Mouse (Mus musculus) kidney, postnatal 25 days (tissue): ENCODE measurements around the gene Crebrf.

Source experiments
- DNase-seq, 2 experiments: peaks; one replicate each; pipeline ENCODE4 v3.0.0; 2021; ENCODE audit warnings: mixed read lengths in 2 of 2

The Crebrf gene

GRCm38 (mm10) chr17:26779471-26779870, 64.0 kb downstream of the Crebrf start:
- no peak for DNase-seq

- peak; percentile 85 to 89 for DNase-seq
These were observed 65.5 kb downstream of the Crebrf start, which contains the start of gene Bnip1 for GRCm38 (mm10) chr17:26780750-26781571. TSS of gene Bnip1 (plus strand) at chr17:26781066.

DNA sequence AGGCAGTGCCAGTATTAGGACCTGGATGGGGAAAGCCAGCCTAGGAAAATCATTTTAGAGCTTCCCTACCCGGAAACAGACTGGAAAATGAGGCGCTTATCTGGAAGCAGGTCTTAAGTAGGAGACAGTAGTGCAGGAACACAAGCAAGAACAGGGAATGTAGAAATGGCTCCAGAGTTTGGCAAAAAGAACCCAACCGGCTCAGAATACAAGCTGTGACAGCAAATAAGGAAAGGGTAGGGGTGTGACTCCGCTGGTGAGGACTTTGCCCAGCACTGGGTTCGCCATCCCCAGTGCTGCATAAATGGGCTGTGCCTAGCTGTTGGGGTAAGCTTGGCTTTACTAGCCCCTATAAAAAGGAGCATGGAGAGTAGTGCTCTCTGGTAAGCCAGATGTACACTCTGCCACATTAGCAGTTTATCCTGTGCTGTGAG, 66.2 kb downstream of the Crebrf start:
- DNase-seq: peak; percentile 21 to 47

DNA sequence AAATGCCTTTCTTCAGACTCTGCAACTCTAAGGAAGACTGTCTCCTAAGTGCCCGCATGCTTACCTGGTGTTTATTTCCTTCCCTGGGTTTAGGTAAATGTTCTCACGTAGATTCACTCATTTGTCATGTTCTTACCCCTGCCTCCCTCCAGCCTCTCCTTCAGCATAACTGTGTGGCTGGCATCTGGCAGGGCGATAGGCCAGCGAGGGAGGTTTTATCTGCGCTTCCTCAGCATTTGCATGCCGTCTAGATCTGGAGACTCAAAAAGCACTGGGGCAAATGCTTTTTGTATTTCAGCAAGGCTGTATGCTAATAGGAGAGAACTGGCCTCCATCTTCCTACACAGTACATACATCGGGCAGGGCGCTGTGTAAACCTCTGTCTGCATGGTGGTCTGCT, 69.1 kb downstream of the Crebrf start:
- no peak for DNase-seq

GRCm38 (mm10) chr17:26786586-26786985, 71.1 kb downstream of the Crebrf start:
- DNase-seq: no peak

GRCm38 (mm10) chr17:26788986-26789385, 73.5 kb downstream of the Crebrf start:
- DNase-seq: no peak

DNA sequence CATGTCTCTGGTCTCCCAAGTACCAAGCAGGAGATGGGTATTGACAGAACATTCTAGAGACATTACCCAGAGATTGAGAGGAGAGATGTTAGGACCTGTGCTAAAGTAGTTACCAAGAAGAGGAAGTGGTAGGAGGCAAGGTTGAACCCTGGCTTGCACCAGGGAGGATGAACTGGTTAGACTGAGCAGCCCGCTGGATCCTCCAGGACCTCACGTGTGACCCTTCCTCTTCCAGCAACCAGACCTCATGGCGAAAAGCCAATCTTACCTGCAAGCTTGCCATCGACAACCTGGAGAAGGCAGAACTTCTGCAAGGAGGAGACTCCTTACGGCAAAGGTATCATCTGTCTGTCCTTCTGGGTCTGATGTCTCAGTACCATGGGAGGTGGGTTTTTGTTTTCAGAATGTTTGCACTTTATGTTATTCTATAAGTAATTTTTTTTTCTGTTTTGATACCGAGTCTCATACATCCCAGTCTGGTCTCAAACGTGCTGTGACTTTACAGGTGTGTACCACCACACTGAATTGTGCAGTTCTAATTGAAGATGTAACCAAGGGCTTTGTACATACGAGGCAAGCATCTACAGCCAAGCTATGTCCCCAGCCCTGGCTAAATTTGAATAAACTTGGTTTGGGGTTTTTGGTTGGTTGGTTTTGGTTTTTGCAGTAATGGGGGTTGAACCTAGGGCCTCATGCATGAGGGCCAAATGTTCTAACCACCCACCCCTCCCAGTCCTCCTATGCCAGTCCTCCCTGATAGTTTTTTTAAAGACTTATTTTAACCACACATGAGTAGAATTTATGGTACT, 74.2 kb downstream of the Crebrf start:
- no peak for DNase-seq

GRCm38 (mm10) chr17:26790269-26791214, 75.1 kb downstream of the Crebrf start:
- no peak for DNase-seq

GRCm38 (mm10) chr17:26791580-26791979, 76.1 kb downstream of the Crebrf start:
- DNase-seq: no peak

DNA sequence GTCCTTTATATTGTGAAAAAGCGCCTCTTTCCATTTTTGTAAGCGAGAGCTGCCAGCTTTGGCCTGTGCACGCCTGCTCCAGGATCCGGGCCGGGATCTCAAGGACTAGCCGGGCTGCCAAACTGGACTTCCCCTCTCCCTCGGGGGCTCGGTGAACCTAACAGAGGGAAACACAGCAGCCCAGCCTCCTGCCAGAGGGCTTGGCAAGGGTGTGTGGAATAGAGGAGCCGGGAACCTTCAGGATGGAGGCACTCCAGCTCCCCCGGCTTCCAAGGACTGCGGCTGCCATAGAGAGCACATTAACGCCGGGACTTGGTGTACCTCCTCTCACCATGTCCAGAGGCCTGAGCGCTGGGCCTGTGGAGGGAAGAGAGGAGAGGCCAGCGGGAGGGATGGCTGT, 76.6 kb downstream of the Crebrf start:
- DNase-seq: no peak

GRCm38 (mm10) chr17:26793068-26793765, 77.8 kb downstream of the Crebrf start:
- DNase-seq: no peak

DNA sequence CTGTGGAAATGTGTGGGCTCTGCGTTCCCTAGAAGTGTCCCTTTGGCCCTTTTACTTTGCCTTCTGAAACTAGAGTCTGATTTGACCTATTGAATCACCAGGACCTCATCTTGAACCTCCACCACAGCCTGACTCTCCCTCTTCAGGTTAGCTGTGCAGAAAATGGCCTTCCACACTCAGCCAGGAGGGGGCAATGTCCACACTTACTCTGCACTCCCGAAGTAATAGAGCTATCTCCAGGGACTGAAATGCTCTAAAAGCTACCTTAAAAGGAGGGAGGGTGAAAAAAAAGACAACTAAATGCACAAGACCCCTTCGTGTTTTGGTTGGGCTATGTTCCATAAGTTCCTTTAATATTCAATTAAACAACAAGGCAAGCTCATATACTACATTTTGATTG, 79.3 kb downstream of the Crebrf start:
- peak; percentile 65 to 73 for DNase-seq

GRCm38 (mm10) chr17:26795386-26795785, 79.9 kb downstream of the Crebrf start:
- no peak for DNase-seq

GRCm38 (mm10) chr17:26797379-26798128, 82.1 kb downstream of the Crebrf start:
- no peak for DNase-seq

DNA sequence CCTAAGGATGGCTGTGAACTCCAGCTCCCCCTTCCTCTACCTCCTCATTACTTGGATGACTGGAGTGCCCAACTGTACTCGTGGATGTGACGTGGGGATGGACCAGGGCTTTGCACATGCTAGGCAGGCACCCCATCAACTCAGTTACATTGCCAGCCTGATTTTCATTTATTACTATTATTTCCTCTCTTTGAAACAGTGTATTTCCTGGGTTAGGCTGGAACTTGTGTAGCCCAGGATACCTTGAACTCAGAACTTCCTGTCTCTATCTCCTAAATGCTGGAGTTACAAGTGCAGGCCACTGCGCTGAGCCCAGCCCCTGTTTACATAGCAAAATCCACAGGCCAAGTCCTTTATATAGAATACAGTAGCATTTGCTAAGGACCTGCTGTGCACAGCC, 87.4 kb downstream of the Crebrf start:
- DNase-seq: no peak

DNA sequence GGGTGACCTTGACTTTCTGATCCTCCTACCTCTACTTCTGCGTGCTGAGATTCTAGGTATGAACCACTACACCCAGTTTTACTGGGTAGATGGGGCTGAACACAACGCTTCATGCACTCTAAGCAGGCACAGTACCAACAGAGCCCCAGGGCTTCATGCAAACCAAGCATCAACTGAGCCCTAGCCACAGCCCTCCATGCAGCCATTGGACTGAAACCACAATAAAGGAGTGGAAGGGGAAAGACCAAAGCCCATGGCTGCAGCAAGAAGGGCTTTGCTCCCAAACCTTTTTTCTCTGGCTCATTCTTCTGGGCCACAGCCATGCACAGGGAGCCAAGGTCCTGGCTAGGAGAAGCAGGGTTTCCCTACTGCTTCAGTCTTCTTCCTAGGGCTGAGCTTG, 97.2 kb downstream of the Crebrf start:
- DNase-seq: no peak

- DNase-seq: no peak
These were observed 98.0 kb downstream of the Crebrf start for GRCm38 (mm10) chr17:26813497-26813896.

- no peak for DNase-seq
These were observed 101.4 kb downstream of the Crebrf start for GRCm38 (mm10) chr17:26816810-26817209.

GRCm38 (mm10) chr17:26817776-26818175, 102.3 kb downstream of the Crebrf start:
- no peak for DNase-seq

- DNase-seq: no peak
These were observed 110.7 kb downstream of the Crebrf start for GRCm38 (mm10) chr17:26826131-26826530.
